Mouse (Mus musculus): Measurements from ENCODE around the gene Rtl5.

- TF ChIP-seq CTCF (IDR thresholded peaks at IDR 0.05): no peak
- no peak for TF ChIP-seq EP300 (IDR thresholded peaks at IDR 0.05)
These were observed 4.0 kb downstream of the Rtl5 start for GRCm38 (mm10) chrX:102067118-102067517.

Measured in lung, postnatal 0 days (tissue).